10 mouse cellular contexts compared by ENCODE assay signal in genomic region chr1:181009754-181010153, GRCm38 (mm10). TPM values are rescaled to one million over a fixed set of nuclear protein-coding genes. Genes with fewer than 3 reads are reported as not detected.
DNase-seq lines count a peak whose midpoint lies in the region; ATAC-seq lines count a peak whose summit lies in the region.
"Had no signal": no experiment of that assay in that cellular context is flagged by ENCODE, and none has a peak within 500 bp of the region (broad histone marks: within the 10 kb centered on the region; RNA-seq: fewer than 3 reads in every experiment).

No protein-coding gene starts in this region.

- H3K4me1 ChIP-seq in embryonic facial prominence, embryonic 10.5 days = peaks cover 9% of the 10 kb centered on the region; the same call in 1 of the 2 replicates
- H3K4me1 ChIP-seq in hindbrain, embryonic 16.5 days (ENCODE audit: control insufficient read depth, insufficient read depth, low read depth, low read length) = no peaks in the 10 kb centered on the region

- H3K27me3 ChIP-seq in embryonic facial prominence, embryonic 10.5 days (replicated peaks; ENCODE audit: low read depth, poor library complexity, severe bottlenecking) = peaks cover 2% of the 10 kb centered on the region; the same call in 1 of the 2 replicates
- no peaks in the 10 kb centered on the region for H3K27me3 ChIP-seq in hindbrain, embryonic 16.5 days (replicated peaks; ENCODE audit: control insufficient read depth, insufficient read depth, low read length)

- no peak overlapping the region for H3K4me3 ChIP-seq in embryonic facial prominence, embryonic 10.5 days
- H3K4me3 ChIP-seq in hindbrain, embryonic 16.5 days (ENCODE audit: low read length) = no peak overlapping the region

- no peak overlapping the region for H3K9ac ChIP-seq in hindbrain, embryonic 16.5 days (ENCODE audit: low read depth, low read length)

- intact Hi-C loops in heart, postnatal 36 days (cut with DNase I) = no loop called here

- H3K9me3 ChIP-seq in embryonic facial prominence, embryonic 10.5 days = no peaks in the 10 kb centered on the region
- no peaks in the 10 kb centered on the region for H3K9me3 ChIP-seq in hindbrain, embryonic 16.5 days (ENCODE audit: control insufficient read depth, low read length)

- no peak overlapping the region for H3K27ac ChIP-seq in embryonic facial prominence, embryonic 10.5 days (replicated peaks)
- H3K27ac ChIP-seq in hindbrain, embryonic 16.5 days (ENCODE audit: low read depth, low read length) = no peak overlapping the region

- 0 out of 2 replicates have a peak, but pooled peaks have one; percentile 15 for ATAC-seq in megakaryocyte-erythroid progenitor cell, adult 5-6 weeks (replicated peaks; ENCODE audit: low FRiP score, low TSS enrichment, poor library complexity, severe bottlenecking)
- ATAC-seq in hindbrain, embryonic 16.5 days = no peak

- no peaks in the 10 kb centered on the region for H3K36me3 ChIP-seq in embryonic facial prominence, embryonic 10.5 days (replicated peaks)
- H3K36me3 ChIP-seq in hindbrain, embryonic 16.5 days (ENCODE audit: control insufficient read depth, insufficient read depth, low read length) = no peaks in the 10 kb centered on the region

- H3K4me2 ChIP-seq in hindbrain, embryonic 16.5 days (ENCODE audit: low read length) = no peak overlapping the region

- 80% methylated on average over 3 of the region's 3 CpGs for WGBS in embryonic facial prominence, embryonic 10.5 days
- 66% methylated on average over 3 of the region's 3 CpGs for WGBS in hindbrain, embryonic 16.5 days

- DNase-seq in 3134 (ENCODE audit: extremely low read depth, insufficient read length, low spot score) (peak; percentile 88), NIH3T3 (ENCODE audit: low read depth) (peak; percentile 97)
- DNase-seq in embryonic facial prominence, embryonic 10.5 days (ENCODE audit: low spot score) = peak; percentile 6
- peak; percentile 72 to 73 for DNase-seq in heart, postnatal 36 days
- DNase-seq in c-Kit-positive CD71-positive TER-119-positive erythroid progenitor cells, embryonic 14.5 days (ENCODE audit: low spot score) = no peak
- no peak for DNase-seq in neural tube, embryonic 10.5 days (ENCODE audit: extremely low spot score, low spot score)

RNA-seq across cellular contexts. Expression of gene Ephx1, which starts 10.9 kb away (rescaled TPM):
- 0.41 and 0.46 TPM in 2 replicates for polyA plus RNA-seq in embryonic facial prominence, embryonic 10.5 days (2016; fragmentation: Nextera tagmentation; extraction: Ambion mirVana)
- total RNA-seq in heart, postnatal 36 days (2021) = 10 to 100 TPM; 35.4 to 41.5 TPM
- 4.5 TPM in 1 of 2 replicates, not detected in the other for total RNA-seq in megakaryocyte-erythroid progenitor cell, adult 5-6 weeks (2014; fragmentation: Nextera tagmentation)
- 0.57 TPM in 1 of 2 replicates, not detected in the other for total RNA-seq in megakaryocyte-erythroid progenitor cell, adult 5-6 weeks (2017)
- polyA plus RNA-seq in hindbrain, embryonic 16.5 days (2015; fragmentation: Nextera tagmentation; extraction: Ambion mirVana) = 11.8 and 16.4 TPM in 2 replicates

RNA-seq across cellular contexts. Expression of gene 9130409I23Rik, which starts 41.3 kb away (rescaled TPM):
- polyA plus RNA-seq in embryonic facial prominence, embryonic 10.5 days (2016; fragmentation: Nextera tagmentation; extraction: Ambion mirVana) = not detected in 2 replicates
- total RNA-seq in heart, postnatal 36 days (2021) = not detected
- total RNA-seq in megakaryocyte-erythroid progenitor cell, adult 5-6 weeks (2014; fragmentation: Nextera tagmentation) = not detected in 2 replicates
- not detected in 2 replicates for total RNA-seq in megakaryocyte-erythroid progenitor cell, adult 5-6 weeks (2017)
- polyA plus RNA-seq in hindbrain, embryonic 16.5 days (2015; fragmentation: Nextera tagmentation; extraction: Ambion mirVana) = not detected in 2 replicates
- total RNA-seq: adrenal gland, postnatal 4 days had no signal
- polyA plus RNA-seq: limb, embryonic 11.5 days had no signal

Comparison
In these comparisons a context has a peak if more than half of its experiments do, and no peak if none do; other contexts are left out.
1. DNase-seq: peak in 3134 (single experiment), NIH3T3 (single experiment), embryonic facial prominence, embryonic 10.5 days (single experiment) and heart, postnatal 36 days (2 of 2); none in c-Kit-positive CD71-positive TER-119-positive erythroid progenitor cells, embryonic 14.5 days (single experiment) and neural tube, embryonic 10.5 days (single experiment).
2. RNA of gene Ephx1, which starts 10.9 kb away (total RNA-seq): 35.4 to 41.5 TPM in heart, postnatal 36 days; 0.57 to 4.5 TPM in megakaryocyte-erythroid progenitor cell, adult 5-6 weeks; every median in the first group is over 4 times any median in the second.